Mouse (Mus musculus): ENCODE data around the gene Panx1. TPM values are rescaled to one million over a fixed set of nuclear protein-coding genes. Genes with fewer than 3 reads are reported as not detected.

The Panx1 gene
- total RNA-seq, 2 experiments from 2014 or later = 9.5 to 12.2 TPM

- DNase-seq = no peak
- intact Hi-C loops (cut with DNase I) = no loop called here
Measured at GRCm38 (mm10) chr9:14981539-14982155, 63.6 kb downstream of the Panx1 start.

DNA sequence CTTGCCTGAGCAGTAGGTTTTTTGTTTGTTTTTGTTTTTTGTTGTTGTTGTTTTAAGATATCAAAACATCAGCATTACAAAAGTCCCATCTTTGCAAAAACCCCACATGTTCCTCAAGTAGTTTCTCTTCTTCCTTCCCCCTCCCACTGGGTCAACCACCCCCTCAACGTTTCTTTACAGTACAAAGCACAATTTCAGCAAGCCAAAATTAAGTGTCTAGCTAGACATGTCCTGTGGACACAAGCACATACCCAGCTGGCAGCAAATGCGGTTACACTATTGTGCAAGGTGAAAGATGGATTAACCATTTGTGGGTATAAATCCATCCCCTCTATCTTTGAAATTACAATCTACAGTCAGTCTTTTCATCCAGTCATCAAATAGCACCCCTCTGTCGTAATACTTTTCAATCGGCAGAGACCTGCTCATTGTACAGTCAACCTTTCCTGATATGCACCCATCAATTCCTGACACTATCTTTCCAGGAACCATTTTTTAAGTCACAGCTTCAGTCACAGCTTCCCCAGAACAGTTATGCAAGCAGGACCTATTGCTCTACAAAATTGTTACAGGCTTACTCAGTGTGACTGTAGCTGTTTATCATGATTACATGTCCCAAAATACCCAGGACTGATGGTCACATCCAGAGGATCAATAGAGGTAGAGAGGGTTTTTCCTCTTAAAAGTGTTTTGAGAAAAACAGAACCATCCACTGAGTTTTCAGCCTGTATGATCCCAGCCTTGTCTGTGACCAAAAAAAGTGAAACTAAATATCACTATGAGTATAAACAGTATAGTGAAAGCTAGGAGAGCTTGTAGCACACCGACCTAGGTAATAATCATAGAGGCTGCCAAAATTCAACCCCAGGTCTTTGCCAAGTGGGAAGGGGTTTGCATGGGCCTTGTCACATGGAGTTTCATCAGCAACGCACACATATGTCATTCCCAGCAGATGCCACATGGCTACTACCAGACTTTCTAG, 70.7 kb downstream of the Panx1 start:
- intact Hi-C loops (cut with DNase I) = no loop called here
- no peak for DNase-seq

- intact Hi-C loops (cut with DNase I) = no loop called here
- DNase-seq = no peak
Measured at GRCm38 (mm10) chr9:14973762-14974161, 71.5 kb downstream of the Panx1 start.

DNA sequence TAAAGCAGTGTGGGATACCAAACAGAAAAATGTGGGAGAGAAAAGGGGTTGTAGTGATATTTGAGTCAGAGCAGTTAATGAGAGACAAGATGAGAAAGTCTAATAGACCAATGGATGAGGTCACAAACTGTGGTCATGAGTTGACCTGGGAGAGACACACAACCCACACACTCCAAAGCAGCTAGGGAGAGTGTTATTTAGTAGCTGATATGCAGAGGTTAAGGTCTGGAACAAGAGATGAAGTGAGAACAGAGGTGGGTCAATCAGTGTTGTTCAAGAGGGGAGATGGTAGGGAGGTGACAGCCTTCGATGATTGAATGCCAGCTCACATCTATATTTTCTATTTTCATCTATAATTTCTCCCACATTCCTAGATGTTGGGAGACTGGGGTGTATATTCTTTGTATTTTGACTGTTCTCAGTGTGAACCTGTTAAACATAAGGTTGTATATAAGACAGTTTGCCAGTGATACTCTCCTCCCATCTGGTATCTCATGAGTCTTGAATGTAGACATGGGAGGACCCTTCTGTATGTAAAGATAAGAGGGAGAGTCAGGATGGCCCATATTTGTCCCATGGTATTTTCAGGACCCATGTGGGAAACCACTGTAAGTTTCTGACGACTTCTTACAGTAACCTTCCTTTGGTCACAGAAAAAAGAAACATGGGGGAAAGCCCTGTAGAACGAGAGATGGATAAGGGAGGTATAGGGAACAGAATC, 74.3 kb downstream of the Panx1 start:
- DNase-seq = no peak
- intact Hi-C loops (cut with DNase I) = no loop called here

DNA sequence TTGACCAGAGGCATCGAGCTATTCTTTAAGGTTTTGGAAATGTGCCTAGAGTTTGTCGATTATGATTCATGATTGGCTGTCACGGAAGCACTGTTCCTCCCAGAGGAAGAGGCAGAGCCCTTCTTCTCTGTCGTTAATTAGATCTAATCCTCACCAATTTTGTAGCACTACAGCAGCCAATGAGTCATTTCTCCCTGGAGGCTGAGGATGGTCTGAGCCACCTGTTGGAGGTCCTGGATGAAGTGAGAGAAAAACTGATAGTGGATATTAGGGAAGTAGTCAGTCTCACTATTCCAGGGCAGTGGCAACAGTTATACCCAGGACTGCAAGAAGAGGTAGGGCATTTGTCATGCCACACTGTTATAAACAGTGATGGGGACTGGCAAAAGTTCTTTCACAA, 75.1 kb downstream of the Panx1 start:
- intact Hi-C loops (cut with DNase I) = no loop called here
- no peak for DNase-seq

GRCm38 (mm10) chr9:14967598-14967997, 77.7 kb downstream of the Panx1 start:
- DNase-seq = no peak
- intact Hi-C loops (cut with DNase I) = no loop called here

DNA sequence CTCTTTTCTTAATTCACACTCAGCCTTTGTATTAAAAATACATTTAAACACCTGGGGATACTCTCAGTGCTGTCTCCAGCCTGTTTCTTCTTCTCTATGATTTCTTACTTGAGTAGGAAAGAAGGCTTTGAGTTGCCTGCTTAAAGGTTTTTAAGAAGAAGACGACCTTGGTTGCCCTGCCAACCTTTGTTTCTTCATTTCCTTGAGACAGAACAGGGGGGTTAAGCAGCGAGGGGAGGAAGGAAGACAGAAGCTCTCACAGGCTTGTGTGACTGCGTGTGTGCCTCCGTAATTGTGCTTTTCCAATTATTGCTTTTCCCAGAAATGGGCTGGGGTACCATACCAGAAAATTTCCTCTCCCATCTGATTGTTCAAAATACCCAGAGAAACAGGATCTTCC, 78.5 kb downstream of the Panx1 start:
- DNase-seq = peak in 1 of 2 experiments; percentile 2
- intact Hi-C loops (cut with DNase I) = no loop called here

DNA sequence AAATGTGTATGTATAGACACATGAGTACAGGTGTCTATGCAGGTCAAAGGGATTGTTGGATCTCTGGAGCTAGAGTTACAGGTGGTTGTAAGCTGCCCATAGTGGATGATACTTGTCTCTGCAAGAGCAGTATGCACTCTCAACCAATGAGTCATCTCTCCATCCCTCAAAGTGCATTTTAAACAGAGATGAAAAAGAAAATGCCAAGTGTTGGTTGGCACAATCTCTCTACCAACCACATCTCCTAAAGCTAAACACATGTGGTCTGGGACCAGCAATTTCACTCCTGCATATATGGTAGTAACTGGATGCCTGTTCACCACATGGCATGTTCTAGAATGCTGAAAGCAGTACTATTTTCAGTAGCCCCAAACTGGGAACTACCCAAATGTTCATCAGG, 79.9 kb downstream of the Panx1 start:
- DNase-seq = no peak
- intact Hi-C loops (cut with DNase I) = no loop called here

DNA sequence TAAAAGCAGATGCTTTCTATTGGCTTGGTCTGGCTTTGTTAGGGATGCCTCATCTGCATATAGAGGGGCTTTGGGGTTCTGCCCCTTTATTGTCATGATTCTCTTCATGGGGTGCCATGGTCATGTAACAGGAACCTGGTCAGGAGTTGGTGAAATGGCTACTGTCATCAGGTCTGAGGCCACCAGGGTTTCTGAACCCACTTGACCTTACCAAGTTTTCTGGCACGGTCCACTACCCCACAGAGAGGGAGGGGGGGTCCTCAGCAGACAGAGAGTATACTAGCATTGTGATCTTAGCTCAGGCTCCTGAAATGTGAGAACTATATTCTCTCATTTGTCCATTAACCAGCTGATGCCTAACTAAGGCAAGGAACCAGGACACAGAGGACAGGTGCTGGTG, 82.5 kb downstream of the Panx1 start:
- intact Hi-C loops (cut with DNase I) = no loop called here
- no peak for DNase-seq

DNA sequence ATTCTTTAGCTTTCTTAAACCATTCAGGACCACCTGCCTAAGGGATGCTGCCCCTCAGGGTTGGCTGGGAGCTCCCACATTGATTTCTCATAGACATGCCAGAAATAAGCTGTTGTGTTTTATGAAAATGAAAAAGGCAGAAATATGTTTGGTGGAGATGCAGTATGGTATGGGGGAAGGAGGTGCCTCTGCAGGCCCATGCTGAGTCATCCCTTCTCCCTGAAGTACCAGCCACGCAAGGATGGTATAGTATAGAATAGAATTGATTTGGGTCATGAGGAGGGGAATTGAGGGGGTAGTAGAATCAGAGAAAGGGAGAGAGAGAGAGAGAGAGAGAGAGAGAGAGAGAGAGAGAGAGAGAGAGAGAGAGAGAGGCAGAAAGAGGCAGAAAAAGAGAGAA, 90.6 kb downstream of the Panx1 start:
- intact Hi-C loops (cut with DNase I) = no loop called here
- no peak for DNase-seq

Other genes with a start within 250 kb of the Panx1 start
- under 1 TPM in 1 of 2 experiments, not detected in 1; 0.07 TPM for gene Gpr83, start 185.3 kb downstream of the Panx1 start, total RNA-seq (2021)
- not detected for gene Izumo1r, start 141.5 kb downstream of the Panx1 start, total RNA-seq (2021)
- under 1 TPM in 1 of 2 experiments, not detected in 1; 0.15 TPM for gene Hephl1, start 66.6 kb upstream of the Panx1 start, total RNA-seq (2021)
- gene Vstm5, start 193.6 kb upstream of the Panx1 start, total RNA-seq (2021) = 1 to 10 TPM; 1.0 to 1.2 TPM
- 10 to 100 TPM; 17.1 to 20.4 TPM for gene Med17, start 234.5 kb upstream of the Panx1 start, total RNA-seq (2021)